Mouse (Mus musculus): ENCODE results near the gene Isy1. TPM values are rescaled to one million over a fixed set of nuclear protein-coding genes. Genes with fewer than 3 reads are reported as not detected.
"Not testable (repeated sequence)": the region's sequence is repeated elsewhere in the genome, so short reads cannot be mapped to it uniquely, and the experiment has no call there.

Isy1 gene
- total RNA-seq, 2 experiments from 2014 or later = 46.9 to 106 TPM

DNA sequence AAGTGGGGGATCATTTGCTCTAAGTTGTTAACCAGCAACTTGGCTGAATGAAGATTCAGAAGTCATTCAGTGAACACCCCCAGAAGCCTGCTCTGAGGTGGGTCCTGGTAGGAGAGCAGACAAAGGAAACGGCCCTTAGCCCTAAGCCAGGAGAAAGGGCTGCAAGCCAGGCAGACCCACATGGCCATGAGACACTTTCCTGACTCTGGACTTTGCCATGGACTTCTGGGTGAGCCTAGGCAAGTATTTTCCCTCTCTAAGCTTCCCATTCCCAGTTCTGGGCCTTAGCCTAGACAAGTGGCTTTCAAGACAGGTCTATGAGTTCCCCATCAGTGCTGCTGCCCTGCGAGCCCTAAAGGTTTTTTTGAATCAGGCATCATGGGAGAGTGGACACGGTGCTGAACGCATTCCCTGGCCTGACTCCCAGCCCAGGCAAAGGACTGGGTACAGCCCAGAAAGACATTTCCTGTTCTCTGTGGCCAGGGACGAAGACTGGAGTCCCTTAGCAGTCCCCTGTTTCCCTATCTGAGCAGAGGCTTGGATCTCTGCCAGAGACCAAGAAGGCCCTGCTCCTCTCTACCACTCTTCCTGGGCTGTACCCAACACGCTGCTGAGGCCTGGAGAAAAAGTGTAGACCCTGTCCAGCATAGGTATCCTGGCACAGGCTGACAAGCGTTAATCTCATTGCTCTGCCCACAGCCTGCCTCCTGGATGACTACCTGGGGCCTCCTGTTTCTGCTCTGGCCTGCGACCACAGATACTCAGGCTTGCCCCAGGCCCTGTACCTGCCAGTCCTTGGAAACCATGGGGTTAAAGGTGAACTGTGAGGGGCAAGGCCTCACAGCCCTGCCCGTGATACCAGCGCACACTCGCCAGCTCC, 60.1 kb downstream of the Isy1 start:
- DNase-seq = no peak

DNA sequence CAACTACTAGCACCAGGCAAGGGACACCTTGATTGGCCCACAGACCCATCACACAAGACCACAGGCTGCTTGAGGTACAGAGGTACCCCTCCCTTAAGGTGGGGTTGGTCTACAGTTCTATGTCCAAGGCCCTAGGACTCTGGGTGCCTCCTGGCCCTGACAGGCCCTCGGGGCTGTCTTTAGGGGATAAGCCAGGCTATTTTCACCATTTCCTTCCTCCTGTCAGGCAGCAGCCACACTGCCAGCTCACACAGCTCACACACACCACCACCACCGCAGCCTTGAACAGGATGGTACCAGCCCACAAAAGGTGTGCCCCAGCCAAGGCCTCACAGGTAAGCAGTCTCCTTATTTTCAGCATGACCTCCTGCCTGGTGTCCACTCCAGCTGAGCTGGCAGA, 60.8 kb downstream of the Isy1 start, which contains the start of gene Gp9:
Gp9 (plus strand) TSS at position 231 of the 400 bp plus-strand sequence.
- DNase-seq = no peak

DNA sequence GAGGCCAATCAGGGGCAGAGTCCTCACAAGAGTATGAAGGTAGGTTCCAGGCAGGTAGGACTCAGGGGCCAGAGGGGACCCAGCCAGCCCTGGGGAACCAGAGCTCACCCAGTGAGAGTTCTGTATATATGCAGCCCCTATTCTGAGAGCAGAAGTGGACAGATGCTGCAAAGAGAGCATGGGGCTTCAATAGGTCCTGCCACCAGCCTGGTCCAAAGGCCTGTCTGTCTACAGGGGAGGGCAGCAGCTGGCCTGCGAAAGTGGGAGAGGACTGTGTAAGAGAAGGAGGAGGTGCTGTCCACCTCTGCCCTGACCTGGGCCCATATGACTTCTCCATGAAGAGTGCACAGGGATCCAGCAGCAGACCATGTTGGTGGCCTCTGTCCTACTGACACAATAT, 61.9 kb downstream of the Isy1 start:
- no peak for DNase-seq

DNA sequence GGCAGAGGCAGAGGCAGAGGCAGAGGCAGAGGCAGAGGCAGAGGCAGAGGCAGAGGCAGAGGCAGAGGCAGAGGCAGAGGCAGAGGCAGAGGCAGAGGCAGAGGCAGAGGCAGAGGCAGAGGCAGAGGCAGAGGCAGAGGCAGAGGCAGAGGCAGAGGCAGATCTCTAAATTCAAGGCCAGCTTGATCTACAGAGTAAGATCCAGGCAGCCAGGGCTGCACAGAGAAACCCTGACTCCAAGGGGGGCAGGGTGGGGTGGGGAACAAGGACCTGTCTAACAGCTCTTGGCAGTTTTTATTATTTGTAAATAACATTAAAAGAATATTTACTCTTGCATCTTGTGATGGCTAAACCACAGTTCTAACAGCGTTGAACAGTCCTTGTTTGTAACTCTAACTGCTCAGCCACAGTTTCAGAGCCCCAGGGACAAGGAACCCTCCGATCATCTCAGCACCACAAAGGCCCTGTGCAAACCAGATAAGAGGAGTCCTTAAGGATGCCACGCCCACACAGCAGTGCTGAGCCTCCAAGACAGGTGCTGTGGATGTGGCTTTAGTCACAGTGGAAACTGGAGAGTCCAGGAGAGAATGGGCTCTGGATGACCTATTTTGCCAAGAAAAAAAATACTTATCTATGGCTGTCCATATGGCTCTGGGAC, 62.9 kb downstream of the Isy1 start:
- DNase-seq = no peak

DNA sequence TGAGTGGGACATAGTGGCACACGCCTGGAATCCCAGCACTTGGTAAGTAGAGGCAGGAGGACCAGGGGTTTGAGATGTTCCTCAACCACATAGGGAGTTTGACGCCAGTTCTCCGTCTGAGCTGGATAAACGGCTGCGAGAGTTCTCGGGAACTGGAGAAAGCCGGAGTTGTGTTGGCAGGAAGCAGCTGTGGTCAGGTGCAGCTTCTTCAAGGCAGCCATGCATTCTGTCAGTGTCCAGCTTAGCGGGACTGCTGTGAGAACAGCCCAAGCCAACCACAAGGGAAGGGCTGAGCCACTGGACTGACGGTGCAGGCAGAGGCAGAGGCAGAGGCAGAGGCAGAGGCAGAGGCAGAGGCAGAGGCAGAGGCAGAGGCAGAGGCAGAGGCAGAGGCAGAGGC, 63.7 kb downstream of the Isy1 start:
- DNase-seq = no peak

DNA sequence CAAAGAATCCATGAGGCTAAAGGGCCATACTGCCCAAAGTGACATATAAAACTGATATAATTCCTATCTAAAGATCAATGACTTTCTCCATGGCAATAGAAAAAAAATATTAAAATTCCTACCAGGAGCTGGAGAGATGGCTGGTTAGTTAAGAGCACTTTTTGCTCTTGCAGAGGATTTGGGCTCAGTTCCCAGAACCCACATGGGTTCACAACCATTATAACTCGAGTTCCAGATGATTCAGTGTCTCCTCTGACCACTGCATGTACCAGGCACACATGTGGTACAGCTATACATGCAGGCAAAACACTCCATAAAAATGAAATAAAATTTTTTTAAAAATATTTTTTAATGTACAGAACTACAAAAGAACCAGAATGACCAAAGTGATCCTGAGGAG, 64.1 kb downstream of the Isy1 start:
- no peak for DNase-seq

DNA sequence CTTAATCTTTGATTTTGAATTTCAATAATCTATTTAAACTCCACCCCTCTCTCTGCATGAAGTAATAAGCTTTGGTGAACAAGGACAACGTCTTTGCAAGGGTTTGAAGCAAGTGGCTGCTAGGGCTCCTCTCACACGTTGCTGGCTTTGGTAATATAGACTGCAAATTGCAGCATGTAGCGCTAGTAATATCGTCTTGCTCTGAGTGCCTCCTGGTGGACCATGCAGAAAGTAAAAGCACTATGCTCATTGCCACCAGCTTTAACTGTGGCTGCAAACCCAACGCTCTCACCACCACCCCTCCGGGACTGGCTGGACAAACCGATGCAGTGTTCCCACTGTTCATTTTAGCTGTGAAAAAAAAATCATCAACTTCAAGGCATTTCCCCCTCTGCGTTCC, 68.0 kb downstream of the Isy1 start:
- no peak for DNase-seq

DNA sequence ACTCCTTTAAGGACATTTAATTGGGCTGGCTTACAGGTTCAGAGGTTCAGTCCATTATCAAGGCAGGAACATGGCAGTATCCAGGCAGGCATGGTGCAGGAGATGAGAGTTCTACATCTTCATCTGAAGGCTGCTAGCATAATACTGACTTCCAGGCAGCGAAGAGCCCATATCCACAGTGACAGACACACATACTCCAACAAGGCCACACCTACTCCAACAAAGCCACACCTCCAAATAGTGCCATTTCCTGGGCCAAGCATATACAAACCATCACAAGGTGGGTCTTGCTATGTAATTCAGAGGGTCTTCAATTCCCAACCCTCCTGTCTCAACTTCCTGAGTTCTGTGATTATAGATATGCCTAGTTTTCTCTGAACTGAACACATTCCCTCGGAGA, 74.3 kb downstream of the Isy1 start:
- not testable (repeated sequence) for DNase-seq

Other genes starting within 250 kb of the Isy1 start
- gene Prokr1, start 248.1 kb downstream of the Isy1 start, total RNA-seq (2021) = under 1 TPM; 0.36 to 0.63 TPM
- 1 to 10 TPM; 5.8 to 8.0 TPM for gene Aplf, start 166.6 kb downstream of the Isy1 start, total RNA-seq (2021)
- gene Efcc1, start 107.9 kb downstream of the Isy1 start, total RNA-seq (2021) = under 1 TPM; 0.63 to 0.82 TPM
- not detected for gene Gp9, start 60.7 kb downstream of the Isy1 start, total RNA-seq (2021)
- gene Rab43, start 26.6 kb downstream of the Isy1 start, total RNA-seq (2021) = 10 to 100 TPM; 29.1 to 31.1 TPM
- gene Gm45140, start 3.0 kb downstream of the Isy1 start, total RNA-seq (2021) = 1 to 10 TPM; 2.4 to 5.4 TPM
- gene Cnbp, start 12.3 kb upstream of the Isy1 start, total RNA-seq (2021) = 100 to 1,000 TPM; 448 to 491 TPM
- gene Copg1, start 49.0 kb upstream of the Isy1 start, total RNA-seq (2021) = 100 to 1,000 TPM; 104 to 120 TPM
- 10 to 100 TPM; 21.0 to 25.3 TPM for gene Hmces, start 75.1 kb upstream of the Isy1 start, total RNA-seq (2021)
- gene H1fx, start 142.8 kb upstream of the Isy1 start, total RNA-seq (2021) = 10 to 100 TPM; 11.1 to 11.2 TPM
- 100 to 1,000 TPM; 311 to 361 TPM for gene Rab7, start 206.5 kb upstream of the Isy1 start, total RNA-seq (2021)
- 100 to 1,000 TPM; 255 to 268 TPM for gene Rpn1, start 245.7 kb upstream of the Isy1 start, total RNA-seq (2021)